Mouse (Mus musculus) cortical plate, adult 2 months (tissue): ENCODE data around the gene Fras1. TPM values are rescaled to one million over a fixed set of nuclear protein-coding genes. Genes with fewer than 3 reads are reported as not detected.

Experiments used
- H3K27ac ChIP-seq: fragments of 200-500 bp; 2 replicates; pipeline ENCODE4 v1.5.1; 2012; ENCODE audit warnings: low read length, control low read depth, inconsistent platforms; ENCODE audit not compliant: insufficient read depth
- H3K4me1 ChIP-seq: fragments of 200-500 bp; 2 replicates; pipeline ENCODE4 v1.6.1; 2011; ENCODE audit warnings: low read length; ENCODE audit not compliant: control insufficient read depth, insufficient read depth
- H3K4me3 ChIP-seq: fragments of 200-500 bp; 2 replicates; pipeline ENCODE4 v1.5.1; 2011; ENCODE audit warnings: mild to moderate bottlenecking, low read length, control low read depth; ENCODE audit not compliant: insufficient read depth
- CTCF ChIP-seq: fragments of 200-500 bp; IDR thresholded peaks from 2 replicates; pipeline ENCODE4 v1.5.1; 2011; ENCODE audit warnings: mild to moderate bottlenecking, control low read depth, low read length; ENCODE audit not compliant: insufficient read depth; ENCODE audit errors: extremely low read depth
- POLR2A ChIP-seq: fragments of 200-500 bp; IDR thresholded peaks from 2 replicates; pipeline ENCODE4 v1.6.1; 2011; ENCODE audit warnings: mild to moderate bottlenecking, low read length, control low read depth; ENCODE audit not compliant: insufficient read depth; ENCODE audit errors: extremely low read depth
- polyA plus RNA-seq: library from polyadenylated mRNA; depleted of rRNA; stranded (reverse); fragments of >200 nt; gene quantifications from 2 replicates; pipeline ENCODE4 v1.2.3, GENCODE M21; 2012

The Fras1 gene
- polyA plus RNA-seq, 1 experiment, result 6.0 TPM

- no peaks in the 10 kb centered on the region for H3K4me1 ChIP-seq
- H3K4me3 ChIP-seq, result no peak overlapping the region
- no peak overlapping the region for H3K27ac ChIP-seq
- TF ChIP-seq CTCF, result no peak
- no peak for TF ChIP-seq POLR2A
Measured at GRCm38 (mm10) chr5:96395786-96396650, 22.3 kb downstream of the Fras1 start.

- no peak overlapping the region for H3K4me3 ChIP-seq
- H3K4me1 ChIP-seq, result no peaks in the 10 kb centered on the region
- H3K27ac ChIP-seq, result no peak overlapping the region
- TF ChIP-seq CTCF (no peak), POLR2A (no peak)
Measured at GRCm38 (mm10) chr5:96402555-96402954, 28.8 kb downstream of the Fras1 start.

GRCm38 (mm10) chr5:96405139-96405842 is 31.5 kb downstream of the Fras1 start:
- Histone ChIP-seq H3K4me1 (no peaks in the 10 kb centered on the region), H3K27ac (no peak overlapping the region), H3K4me3 (no peak overlapping the region)
- no peak for TF ChIP-seq CTCF
- no peak for TF ChIP-seq POLR2A

- H3K4me3 ChIP-seq, result no peak overlapping the region
- H3K4me1 ChIP-seq, result no peaks in the 10 kb centered on the region; the same call in 1 of the 2 replicates
- TF ChIP-seq POLR2A (no peak), CTCF (no peak)
- no peak overlapping the region for H3K27ac ChIP-seq
Measured at GRCm38 (mm10) chr5:96408291-96408690, 34.5 kb downstream of the Fras1 start.

- Histone ChIP-seq H3K4me3 (no peak overlapping the region), H3K4me1 (peaks cover 3% of the 10 kb centered on the region; the same call in 1 of the 2 replicates), H3K27ac (no peak overlapping the region)
- no peak for TF ChIP-seq POLR2A
- no peak for TF ChIP-seq CTCF
Measured at GRCm38 (mm10) chr5:96412754-96413394, 39.1 kb downstream of the Fras1 start.

- Histone ChIP-seq H3K4me3 (no peak overlapping the region), H3K27ac (no peak overlapping the region), H3K4me1 (peaks cover 3% of the 10 kb centered on the region; the same call in 1 of the 2 replicates)
- TF ChIP-seq CTCF, result no peak
- no peak for TF ChIP-seq POLR2A
Measured at GRCm38 (mm10) chr5:96417121-96417520, 43.4 kb downstream of the Fras1 start.

- H3K4me1 ChIP-seq, result no peaks in the 10 kb centered on the region; the same call in 1 of the 2 replicates
- TF ChIP-seq POLR2A (no peak), CTCF (no peak)
- H3K27ac ChIP-seq, result no peak overlapping the region
- H3K4me3 ChIP-seq, result no peak overlapping the region
Measured at GRCm38 (mm10) chr5:96421550-96421949, 47.8 kb downstream of the Fras1 start.

GRCm38 (mm10) chr5:96422716-96423115 is 49.0 kb downstream of the Fras1 start:
- TF ChIP-seq POLR2A (no peak), CTCF (no peak)
- H3K4me1 ChIP-seq, result no peaks in the 10 kb centered on the region
- H3K27ac ChIP-seq, result no peak overlapping the region
- H3K4me3 ChIP-seq, result no peak overlapping the region

- H3K4me1 ChIP-seq, result no peaks in the 10 kb centered on the region
- no peak overlapping the region for H3K27ac ChIP-seq
- TF ChIP-seq POLR2A (no peak), CTCF (no peak)
- H3K4me3 ChIP-seq, result no peak overlapping the region
Measured at GRCm38 (mm10) chr5:96425391-96425790, 51.6 kb downstream of the Fras1 start.

- Histone ChIP-seq H3K4me3 (no peak overlapping the region), H3K27ac (no peak overlapping the region), H3K4me1 (no peaks in the 10 kb centered on the region)
- no peak for TF ChIP-seq POLR2A
- no peak for TF ChIP-seq CTCF
Measured at GRCm38 (mm10) chr5:96429532-96430141, 55.9 kb downstream of the Fras1 start.
